Mouse (Mus musculus) ES-Bruce4 (cell line): Measurements from ENCODE around the gene N4bp2l2.

ENCODE experiments used
- EP300 ChIP-seq: IDR thresholded peaks from 2 replicates; pipeline ENCODE4 v1.6.1; 2011; ENCODE audit warnings: low read depth, low read length; ENCODE audit not compliant: insufficient read depth
- POLR2A ChIP-seq: IDR thresholded peaks from one replicate; pipeline ENCODE4 v1.8.1; 2011; ENCODE audit warnings: low read length; ENCODE audit not compliant: insufficient read depth

GRCm38 (mm10) chr5:150672343-150672742 is 6.4 kb upstream of the N4bp2l2 start:
- TF ChIP-seq POLR2A (no peak), EP300 (no peak)
